Mouse (Mus musculus) heart, postnatal 25 days (tissue): ENCODE results near the gene Metap1. TPM values are rescaled to one million over a fixed set of nuclear protein-coding genes. Genes with fewer than 3 reads are reported as not detected.

Source experiments
- DNase-seq: peaks from one replicate; pipeline ENCODE4 v3.0.0; 2022; ENCODE audit warnings: low spot score
- intact Hi-C: fragments of 180-260 bp; cut with DNase I; formaldehyde crosslinking; loops from one replicate; pipeline ENCODE4 v1.15.1; 2025
- microRNA-seq: library from miRNA; unstranded; fragments of <30 nt; microRNA quantifications from one replicate; pipeline ENCODE4 v1.2.0, GENCODE M21; 2022
- total RNA-seq, 2 experiments: library from RNA; stranded (reverse); gene quantifications; 2 replicates each; pipeline ENCODE4 v1.2.3; 2021

Gene Metap1
- total RNA-seq, 2 experiments from 2014 or later: 36.7 to 39.3 TPM

GRCm38 (mm10) chr3:138409585-138409984 is 79.7 kb downstream of the Metap1 start:
- intact Hi-C loops: loop anchor here (10.0 kb wide), 1 partner anchor 105 kb away; no protein-coding TSS in a partner anchor
- DNase-seq: no peak

Small RNA genes lying within 50 kb of the gene (microRNA-seq; reads per million reads assigned to microRNA genes)
- gene Mir1956: not detected

Other genes starting within 250 kb of the Metap1 start
- gene Adh1, start 228.5 kb downstream of the Metap1 start, total RNA-seq: 10 to 100 TPM; 25.6 to 40.3 TPM
- not detected for gene Adh6a, start 176.2 kb downstream of the Metap1 start, total RNA-seq
- gene Adh6b, start 147.7 kb downstream of the Metap1 start, total RNA-seq: 1 to 10 TPM; 1.5 to 1.6 TPM
- not detected for gene Adh4, start 74.0 kb downstream of the Metap1 start, total RNA-seq
- gene Adh5, start 46.4 kb downstream of the Metap1 start, total RNA-seq: 10 to 100 TPM; 89.9 to 90.2 TPM
- 100 to 1,000 TPM; 171 to 172 TPM for gene Eif4e, start 36.7 kb upstream of the Metap1 start, total RNA-seq